9 mouse cellular contexts compared by ENCODE assay signal in the genomic region with DNA sequence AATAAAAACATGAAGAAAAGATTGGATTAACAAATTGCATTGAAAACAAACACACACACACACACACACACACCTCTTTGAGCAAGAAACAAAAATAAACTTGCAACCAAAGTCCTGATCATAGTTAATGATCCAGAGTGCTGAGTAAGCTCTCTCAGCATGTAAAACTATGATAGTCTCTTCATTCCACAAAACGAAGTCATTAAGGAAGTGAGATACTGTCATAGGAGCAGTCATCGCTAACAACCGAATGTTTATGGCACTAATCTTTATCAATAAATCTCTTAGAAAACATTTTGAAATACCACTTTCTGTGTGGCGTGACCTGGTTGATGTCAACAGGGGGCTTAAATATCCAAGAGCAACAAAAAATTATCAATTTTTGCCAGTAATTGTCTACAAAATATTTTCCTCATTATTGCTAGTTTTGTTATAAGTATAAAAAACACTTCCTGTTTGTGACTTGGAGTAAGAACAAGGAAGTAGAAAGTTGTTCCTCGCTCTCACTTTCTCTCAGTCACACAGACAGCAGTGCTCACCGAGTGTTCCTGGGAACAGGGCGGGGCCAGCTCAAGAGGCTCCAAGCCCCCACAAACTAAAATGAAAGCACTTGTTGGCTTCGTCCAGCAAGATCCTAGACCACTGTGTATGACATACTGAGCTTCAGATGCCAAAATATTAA.
A peak's percentile ranks its signal among the peaks of the same experiment; 100 is the strongest.
DNase-seq lines count a peak whose midpoint lies in the region; ATAC-seq and TF ChIP-seq lines count a peak whose summit lies in the region.
"Had no signal": no experiment of that assay in that cellular context is flagged by ENCODE, and none has a peak within 500 bp of the region (broad histone marks: within the 10 kb centered on the region; RNA-seq: fewer than 3 reads in every experiment).

No protein-coding gene starts in this region.

- H3K27me3 ChIP-seq in kidney, postnatal 0 days (ENCODE audit: insufficient read depth, low read length) = no peaks in the 10 kb centered on the region
- H3K27me3 ChIP-seq in kidney, embryonic 14.5 days (ENCODE audit: control insufficient read depth, insufficient read depth, low read length) = no peaks in the 10 kb centered on the region
- H3K27me3 ChIP-seq in intestine, postnatal 0 days (replicated peaks; ENCODE audit: control insufficient read depth, insufficient read depth, low read length) = no peaks in the 10 kb centered on the region
- no peaks in the 10 kb centered on the region for H3K27me3 ChIP-seq in neural tube, embryonic 15.5 days (replicated peaks)

- no peak overlapping the region for H3K9ac ChIP-seq in kidney, postnatal 0 days (ENCODE audit: low read depth, low read length)
- H3K9ac ChIP-seq in kidney, embryonic 14.5 days (ENCODE audit: low read depth, low read length) = no peak overlapping the region
- H3K9ac ChIP-seq in intestine, postnatal 0 days (ENCODE audit: low read depth, low read length) = no peak overlapping the region
- H3K9ac ChIP-seq in neural tube, embryonic 15.5 days (replicated peaks) = no peak overlapping the region

- H3K36me3 ChIP-seq in kidney, postnatal 0 days (ENCODE audit: insufficient read depth, low read length) = no peaks in the 10 kb centered on the region
- H3K36me3 ChIP-seq in kidney, embryonic 14.5 days (ENCODE audit: control insufficient read depth, insufficient read depth, low read length) = no peaks in the 10 kb centered on the region
- no peaks in the 10 kb centered on the region for H3K36me3 ChIP-seq in intestine, postnatal 0 days (ENCODE audit: control insufficient read depth, insufficient read depth)
- no peaks in the 10 kb centered on the region for H3K36me3 ChIP-seq in neural tube, embryonic 15.5 days

- ATAC-seq in kidney, postnatal 0 days (replicated peaks; ENCODE audit: low FRiP score, low read depth) = no peak
- no peak for ATAC-seq in kidney, embryonic 14.5 days (ENCODE audit: low FRiP score, low TSS enrichment)
- peak; percentile 80 for ATAC-seq in intestine, postnatal 0 days
- ATAC-seq in megakaryocyte-erythroid progenitor cell, adult 5-6 weeks (replicated peaks; ENCODE audit: low FRiP score, low TSS enrichment, poor library complexity, severe bottlenecking) = 0 out of 2 replicates have a peak, but pooled peaks have one; percentile 44
- ATAC-seq in neural tube, embryonic 15.5 days (ENCODE audit: low FRiP score) = no peak

- no peak for TF ChIP-seq CTCF in kidney, postnatal 0 days (IDR thresholded peaks at IDR 0.05; ENCODE audit: low read depth)
- no peak for TF ChIP-seq CTCF in intestine, postnatal 0 days (IDR thresholded peaks at IDR 0.05; ENCODE audit: low read depth)

- no peak overlapping the region; the same call in 1 of the 2 replicates for H3K4me2 ChIP-seq in kidney, postnatal 0 days (ENCODE audit: low read length)
- H3K4me2 ChIP-seq in kidney, embryonic 14.5 days (replicated peaks; ENCODE audit: low read depth, low read length) = no peak overlapping the region
- peak overlapping the region; percentile 35; the same call in 1 of the 2 replicates for H3K4me2 ChIP-seq in intestine, postnatal 0 days (replicated peaks; ENCODE audit: low read depth)
- no peak overlapping the region for H3K4me2 ChIP-seq in neural tube, embryonic 15.5 days

- H3K4me3 ChIP-seq in kidney, postnatal 0 days (replicated peaks; ENCODE audit: low read depth, low read length) = no peak overlapping the region
- H3K4me3 ChIP-seq in kidney, embryonic 14.5 days (ENCODE audit: low read length) = no peak overlapping the region
- 0 out of 2 replicates have a peak overlapping the region, but pooled peaks have one; percentile 7 for H3K4me3 ChIP-seq in brown adipose tissue, adult 24 weeks (ENCODE audit: insufficient read depth, low read depth, low read length)
- H3K4me3 ChIP-seq in intestine, postnatal 0 days (ENCODE audit: low read depth, low read length) = no peak overlapping the region
- no peak overlapping the region for H3K4me3 ChIP-seq in neural tube, embryonic 15.5 days (replicated peaks)

- no peaks in the 10 kb centered on the region for H3K9me3 ChIP-seq in kidney, postnatal 0 days (replicated peaks; ENCODE audit: low read length)
- no peaks in the 10 kb centered on the region for H3K9me3 ChIP-seq in kidney, embryonic 14.5 days (ENCODE audit: control insufficient read depth, low read length)
- no peaks in the 10 kb centered on the region for H3K9me3 ChIP-seq in intestine, postnatal 0 days (ENCODE audit: control insufficient read depth)
- H3K9me3 ChIP-seq in neural tube, embryonic 15.5 days (replicated peaks) = no peaks in the 10 kb centered on the region

- WGBS in kidney, postnatal 0 days = 57% methylated on average over 8 of the region's 8 CpGs
- WGBS in kidney, embryonic 14.5 days = 65% methylated on average over 8 of the region's 8 CpGs
- WGBS in intestine, postnatal 0 days = 33% methylated on average over 8 of the region's 8 CpGs
- 78% methylated on average over 8 of the region's 8 CpGs for WGBS in neural tube, embryonic 15.5 days

- no peaks in the 10 kb centered on the region; the same call in 1 of the 2 replicates for H3K4me1 ChIP-seq in kidney, postnatal 0 days (replicated peaks; ENCODE audit: insufficient read depth, low read length)
- H3K4me1 ChIP-seq in kidney, embryonic 14.5 days (ENCODE audit: control insufficient read depth, insufficient read depth, low read length) = no peaks in the 10 kb centered on the region
- peaks cover 3% of the 10 kb centered on the region; the same call in 1 of the 2 replicates for H3K4me1 ChIP-seq in brown adipose tissue, adult 24 weeks (ENCODE audit: control insufficient read depth, insufficient read depth, insufficient read length, low read length)
- H3K4me1 ChIP-seq in intestine, postnatal 0 days (replicated peaks; ENCODE audit: control insufficient read depth, insufficient read depth, low read length) = no peaks in the 10 kb centered on the region
- peaks cover 11% of the 10 kb centered on the region for H3K4me1 ChIP-seq in neural tube, embryonic 15.5 days

- peak; percentile 16 for DNase-seq in kidney, postnatal 0 days (ENCODE audit: low spot score)
- no peak for DNase-seq in cerebellum, postnatal 36 days
- DNase-seq in ovary, postnatal 10 days (ENCODE audit: low spot score) = no peak
- DNase-seq: cerebellum, postnatal 14 days had no signal

- no peak overlapping the region; the same call in none of the 2 replicates for H3K27ac ChIP-seq in kidney, postnatal 0 days
- no peak overlapping the region for H3K27ac ChIP-seq in kidney, embryonic 14.5 days (ENCODE audit: low read depth, low read length)
- peak overlapping the region; percentile 52 for H3K27ac ChIP-seq in brown adipose tissue, adult 24 weeks (replicated peaks; ENCODE audit: low read depth, low read length)
- no peak overlapping the region for H3K27ac ChIP-seq in intestine, postnatal 0 days (ENCODE audit: low read depth, low read length)
- H3K27ac ChIP-seq in neural tube, embryonic 15.5 days (replicated peaks) = no peak overlapping the region

Comparison
In these comparisons a context has a peak if more than half of its experiments do, and no peak if none do; other contexts are left out.
1. ATAC-seq: peak in intestine, postnatal 0 days (single experiment) and megakaryocyte-erythroid progenitor cell, adult 5-6 weeks (single experiment); none in kidney, postnatal 0 days (single experiment), kidney, embryonic 14.5 days (single experiment) and neural tube, embryonic 15.5 days (single experiment).